11 mouse cellular contexts compared by ENCODE assay signal in the genomic region with DNA sequence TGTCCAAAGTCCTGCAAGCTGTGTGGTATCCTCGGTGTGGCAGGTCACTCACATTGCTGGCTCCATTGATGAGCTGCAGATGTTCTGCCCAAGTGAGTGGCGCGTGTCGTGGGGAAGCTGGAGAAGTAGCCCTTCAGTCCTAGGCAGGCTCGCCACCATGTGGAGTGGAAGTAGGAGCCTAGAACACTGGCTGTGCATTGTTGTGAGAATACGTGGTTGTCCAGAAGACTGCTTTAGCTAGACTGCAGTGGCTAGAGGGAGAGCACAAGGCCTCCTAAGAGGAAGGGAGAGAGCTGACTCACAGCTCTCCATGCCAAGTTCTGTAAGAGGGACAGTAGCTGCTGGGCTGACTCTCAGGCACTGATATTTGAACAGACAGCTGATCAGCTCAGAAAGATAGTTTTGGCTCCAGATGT.
DNase-seq lines count a peak whose midpoint lies in the region; ATAC-seq and TF ChIP-seq lines count a peak whose summit lies in the region.
"Had no signal": no experiment of that assay in that cellular context is flagged by ENCODE, and none has a peak within 500 bp of the region (broad histone marks: within the 10 kb centered on the region; RNA-seq: fewer than 3 reads in every experiment).

No protein-coding gene starts in this region.

- no peak for ATAC-seq in midbrain, embryonic 14.5 days (ENCODE audit: low FRiP score, low TSS enrichment)
- no peak for ATAC-seq in intestine, embryonic 15.5 days
- ATAC-seq in stomach, embryonic 16.5 days (ENCODE audit: insufficient read depth, low FRiP score), result no peak
- ATAC-seq: forebrain, embryonic 16.5 days; inflammation-experienced regulatory T-cells, adult 6 months had no signal

- peak; percentile 48 for DNase-seq in gastrocnemius, postnatal 25 days
- DNase-seq in gastrocnemius, postnatal 4 days (ENCODE audit: low spot score in 2 of 2), result no peak
- no peak for DNase-seq in midbrain, embryonic 10.5 days (ENCODE audit: low spot score)
- DNase-seq in midbrain, embryonic 14.5 days, result no peak
- DNase-seq in cerebellum, postnatal 4 days (ENCODE audit: low spot score in 2 of 2), result no peak
- no peak for DNase-seq in left cerebral cortex, adult 2 months (ENCODE audit: extremely low spot score in 1 of 2, low spot score in 2 of 2)
- DNase-seq: cerebellum, adult 11 months had no signal

- H3K9me3 ChIP-seq in midbrain, embryonic 10.5 days (replicated peaks), result no peaks in the 10 kb centered on the region; the same call in 1 of the 2 replicates
- no peaks in the 10 kb centered on the region for H3K9me3 ChIP-seq in midbrain, embryonic 14.5 days (ENCODE audit: control insufficient read depth, low read length)
- no peaks in the 10 kb centered on the region for H3K9me3 ChIP-seq in intestine, embryonic 15.5 days
- H3K9me3 ChIP-seq in stomach, embryonic 16.5 days (replicated peaks; ENCODE audit: control insufficient read depth, low read length), result 0 out of 2 replicates have a peak, but pooled peaks cover 3% of the 10 kb centered on the region

- TF ChIP-seq CTCF in left cerebral cortex, adult 2 months (IDR thresholded peaks at IDR 0.05), result no peak

- H3K9ac ChIP-seq in midbrain, embryonic 14.5 days (replicated peaks; ENCODE audit: low read length), result no peak overlapping the region
- no peak overlapping the region for H3K9ac ChIP-seq in intestine, embryonic 15.5 days
- H3K9ac ChIP-seq in stomach, embryonic 16.5 days (ENCODE audit: low read length), result peak overlapping the region; percentile 43; the same call in 1 of the 2 replicates

- H3K4me2 ChIP-seq in midbrain, embryonic 14.5 days (ENCODE audit: low read length), result no peak overlapping the region
- H3K4me2 ChIP-seq in intestine, embryonic 15.5 days (replicated peaks), result no peak overlapping the region
- H3K4me2 ChIP-seq in stomach, embryonic 16.5 days (ENCODE audit: low read depth, low read length), result no peak overlapping the region

- H3K4me3 ChIP-seq in midbrain, embryonic 10.5 days, result no peak overlapping the region
- no peak overlapping the region for H3K4me3 ChIP-seq in midbrain, embryonic 14.5 days (replicated peaks; ENCODE audit: low read depth, low read length)
- H3K4me3 ChIP-seq in intestine, embryonic 15.5 days (replicated peaks), result no peak overlapping the region
- no peak overlapping the region; the same call in 1 of the 2 replicates for H3K4me3 ChIP-seq in stomach, embryonic 16.5 days (replicated peaks; ENCODE audit: low read length)
- no peak overlapping the region for H3K4me3 ChIP-seq in left cerebral cortex, adult 2 months

- H3K36me3 ChIP-seq in midbrain, embryonic 10.5 days, result peaks cover 14% of the 10 kb centered on the region
- H3K36me3 ChIP-seq in midbrain, embryonic 14.5 days (ENCODE audit: control insufficient read depth, insufficient read depth, low read length), result no peaks in the 10 kb centered on the region
- H3K36me3 ChIP-seq in intestine, embryonic 15.5 days, result peaks cover 3% of the 10 kb centered on the region; the same call in 1 of the 2 replicates
- H3K36me3 ChIP-seq in stomach, embryonic 16.5 days (ENCODE audit: control insufficient read depth, insufficient read depth, low read length), result peaks cover 10% of the 10 kb centered on the region

- peaks cover 42% of the 10 kb centered on the region for H3K4me1 ChIP-seq in midbrain, embryonic 10.5 days
- peaks cover 13% of the 10 kb centered on the region for H3K4me1 ChIP-seq in midbrain, embryonic 14.5 days (ENCODE audit: control insufficient read depth, insufficient read depth, low read length)
- H3K4me1 ChIP-seq in intestine, embryonic 15.5 days (replicated peaks), result peaks cover 56% of the 10 kb centered on the region
- H3K4me1 ChIP-seq in stomach, embryonic 16.5 days (ENCODE audit: control insufficient read depth, insufficient read depth, low read length), result peaks cover 65% of the 10 kb centered on the region

- peak overlapping the region; percentile 46; the same call in 1 of the 2 replicates for H3K27ac ChIP-seq in midbrain, embryonic 10.5 days (replicated peaks)
- no peak overlapping the region for H3K27ac ChIP-seq in midbrain, embryonic 14.5 days (replicated peaks; ENCODE audit: low read depth, low read length)
- 0 out of 2 replicates have a peak overlapping the region, but pooled peaks have one; percentile 19 for H3K27ac ChIP-seq in intestine, embryonic 15.5 days
- peak overlapping the region; percentile 19 for H3K27ac ChIP-seq in stomach, embryonic 16.5 days (ENCODE audit: low read length)
- H3K27ac ChIP-seq in left cerebral cortex, adult 2 months, result no peak overlapping the region

- WGBS in midbrain, embryonic 10.5 days, result 82% methylated on average over 6 of the region's 6 CpGs
- 84% methylated on average over 6 of the region's 6 CpGs for WGBS in midbrain, embryonic 14.5 days
- WGBS in intestine, embryonic 15.5 days, result 76% methylated on average over 6 of the region's 6 CpGs
- WGBS in stomach, embryonic 16.5 days, result 72% methylated on average over 6 of the region's 6 CpGs

- no peaks in the 10 kb centered on the region for H3K27me3 ChIP-seq in midbrain, embryonic 10.5 days (ENCODE audit: low read depth, poor library complexity, severe bottlenecking)
- H3K27me3 ChIP-seq in midbrain, embryonic 14.5 days (ENCODE audit: control insufficient read depth, insufficient read depth, low read length), result no peaks in the 10 kb centered on the region
- no peaks in the 10 kb centered on the region for H3K27me3 ChIP-seq in intestine, embryonic 15.5 days (replicated peaks)
- H3K27me3 ChIP-seq in stomach, embryonic 16.5 days (ENCODE audit: control insufficient read depth, insufficient read depth, low read length), result no peaks in the 10 kb centered on the region

- intact Hi-C loops in left cerebral cortex, adult 2 months (cut with DNase I), result no loop called here

Comparison
In these comparisons a context has a peak if more than half of its experiments do, and no peak if none do; other contexts are left out.
1. H3K27ac ChIP-seq: peak in midbrain, embryonic 10.5 days (single experiment), intestine, embryonic 15.5 days (single experiment) and stomach, embryonic 16.5 days (single experiment); none in midbrain, embryonic 14.5 days (single experiment) and left cerebral cortex, adult 2 months (single experiment).